Mouse (Mus musculus) pancreas, adult 10 weeks (tissue): ENCODE data around the gene Gm7697. TPM values are rescaled to one million over a fixed set of nuclear protein-coding genes. Genes with fewer than 3 reads are reported as not detected.

Source experiments
- polyA plus RNA-seq: library from polyadenylated mRNA; stranded (reverse); fragments of 350-450 nt; fragmentation: Illumina TruSeq; extraction: RNeasy Lipid Tissue Mini Kit (QIAGEN cat#74804); gene quantifications from one replicate; pipeline ENCODE4 v1.2.3, GENCODE M21; 2015; ENCODE audit warnings: low read depth, low replicate concordance; ENCODE audit not compliant: insufficient read depth

Gene Gm7697
- not detected for polyA plus RNA-seq

GRCm38 (mm10) chr8:69522876-69523275 lies at the start of gene Gm7697:
Gm7697 (minus strand) TSS chr8:69522976.

GRCm38 (mm10) chr8:69453465-69453864 lies 69.3 kb downstream of the Gm7697 start, which contains the start of gene Gm9495:
Gm9495 (minus strand) TSS chr8:69453565.

Other genes with a start within 250 kb of the Gm7697 start
- not detected for gene Gm9495, start 69.4 kb downstream of the Gm7697 start, polyA plus RNA-seq
- 4.2 TPM for gene Zfp868, start 102.6 kb upstream of the Gm7697 start, polyA plus RNA-seq
- gene Zfp964, start 131.5 kb upstream of the Gm7697 start, polyA plus RNA-seq = 0.72 TPM
- 7.2 TPM for gene Zfp869, start 187.7 kb upstream of the Gm7697 start, polyA plus RNA-seq
- gene Zfp963, start 227.0 kb upstream of the Gm7697 start, polyA plus RNA-seq = 2.7 TPM